Mouse (Mus musculus): Measurements from ENCODE around the gene Rbms3.

GRCm38 (mm10) chr9:117072433-117073099 is 557.1 kb downstream of the Rbms3 start:
- TF ChIP-seq CTCF (conservative IDR thresholded peaks at IDR 0.05; ENCODE audit: insufficient read depth, insufficient read length, low read depth, low read length) = no peak
- TF ChIP-seq POLR2A (IDR thresholded peaks at IDR 0.05; ENCODE audit: low read depth, low read length) = no peak
